Mouse (Mus musculus) monocyte, adult 5-6 weeks (primary cell): ENCODE data around the gene Pgap3. TPM values are rescaled to one million over a fixed set of nuclear protein-coding genes. Genes with fewer than 3 reads are reported as not detected.
"Not testable (repeated sequence)": the region's sequence is repeated elsewhere in the genome, so short reads cannot be mapped to it uniquely, and the experiment has no call there.

Experiments used
- ATAC-seq: fragments of 153-309, 156-312 bp; replicated peaks from 2 replicates; pipeline ENCODE4 v1.8.0; 2017; ENCODE audit warnings: mild to moderate bottlenecking; ENCODE audit not compliant: low TSS enrichment, insufficient number of reproducible peaks, severe bottlenecking, poor library complexity, low FRiP score
- total RNA-seq: library from RNA; stranded (forward); fragments of 200-1000, 200-491, 200-594 nt; gene quantifications from 3 replicates; pipeline ENCODE4 v1.2.3, GENCODE M21; 2017

The Pgap3 gene
- total RNA-seq, 1 experiment from 2014 or later, result 2.3 TPM

GRCm38 (mm10) chr11:98385638-98386585 is 14.4 kb downstream of the Pgap3 start, which contains the start of gene Pnmt:
Pnmt (plus strand) TSS chr11:98386450.
- ATAC-seq, result no peak

- ATAC-seq, result no peak
Measured at GRCm38 (mm10) chr11:98384721-98385637, 15.3 kb downstream of the Pgap3 start.

- ATAC-seq, result no peak
Measured at GRCm38 (mm10) chr11:98384216-98384615, 16.1 kb downstream of the Pgap3 start.

- ATAC-seq, result no peak
Measured at GRCm38 (mm10) chr11:98383261-98384030, 16.8 kb downstream of the Pgap3 start, which contains the start of gene Tcap. Tcap (plus strand) TSS chr11:98383811.

- ATAC-seq, result not testable (repeated sequence)
Measured at GRCm38 (mm10) chr11:98382405-98382804, 17.9 kb downstream of the Pgap3 start.

- ATAC-seq, result no peak
Measured at GRCm38 (mm10) chr11:98381651-98382050, 18.6 kb downstream of the Pgap3 start.

- ATAC-seq, result no peak
Measured at GRCm38 (mm10) chr11:98380106-98380505, 20.2 kb downstream of the Pgap3 start.

- no peak for ATAC-seq
Measured at GRCm38 (mm10) chr11:98379379-98379778, 20.9 kb downstream of the Pgap3 start.

GRCm38 (mm10) chr11:98377787-98378186 is 22.5 kb downstream of the Pgap3 start:
- no peak for ATAC-seq

GRCm38 (mm10) chr11:98376756-98377155 is 23.5 kb downstream of the Pgap3 start:
- ATAC-seq, result no peak

- ATAC-seq, result no peak
Measured at GRCm38 (mm10) chr11:98374266-98374665, 26.0 kb downstream of the Pgap3 start.

GRCm38 (mm10) chr11:98373244-98373643 is 27.0 kb downstream of the Pgap3 start:
- no peak for ATAC-seq

GRCm38 (mm10) chr11:98372406-98372805 is 27.9 kb downstream of the Pgap3 start:
- 0 out of 2 replicates have a peak, but pooled peaks have one; percentile 62 for ATAC-seq

GRCm38 (mm10) chr11:98371556-98372240 is 28.6 kb downstream of the Pgap3 start:
- ATAC-seq, result no peak; the same call in 1 of the 2 replicates

GRCm38 (mm10) chr11:98370588-98370987 is 29.7 kb downstream of the Pgap3 start:
- no peak for ATAC-seq

GRCm38 (mm10) chr11:98369337-98369736 is 31.0 kb downstream of the Pgap3 start:
- ATAC-seq, result no peak

GRCm38 (mm10) chr11:98367863-98368186 is 32.5 kb downstream of the Pgap3 start:
- no peak for ATAC-seq
